Mouse (Mus musculus): Measurements from ENCODE around the gene Cfd. TPM values are rescaled to one million over a fixed set of nuclear protein-coding genes. Genes with fewer than 3 reads are reported as not detected.

Gene Cfd
- polyA plus RNA-seq, 1 experiment from 2014 or later = not detected

GRCm38 (mm10) chr10:79866601-79867000, 24.1 kb upstream of the Cfd start:
- 78% methylated on average over 11 of the region's 11 CpGs for whole genome bisulfite sequencing
- H3K4me3 ChIP-seq (ENCODE audit: low read length) = no peak overlapping the region
- H3K4me2 ChIP-seq (replicated peaks; ENCODE audit: low read depth, low read length) = no peak overlapping the region
- H3K9ac ChIP-seq (replicated peaks; ENCODE audit: low read length) = no peak overlapping the region
- peaks cover 12% of the 10 kb centered on the region; the same call in 1 of the 2 replicates for H3K4me1 ChIP-seq (ENCODE audit: insufficient read depth, low read length)
- no peaks in the 10 kb centered on the region for H3K9me3 ChIP-seq (ENCODE audit: low read length)
- no peaks in the 10 kb centered on the region for H3K27me3 ChIP-seq (ENCODE audit: insufficient read depth, low read length)
- peaks cover 45% of the 10 kb centered on the region for H3K36me3 ChIP-seq (ENCODE audit: insufficient read depth, low read length)
- ATAC-seq (ENCODE audit: low FRiP score, low TSS enrichment) = no peak
- no peak overlapping the region for H3K27ac ChIP-seq (ENCODE audit: low read length)

- H3K36me3 ChIP-seq (ENCODE audit: insufficient read depth, low read length) = peaks cover 7% of the 10 kb centered on the region
- 94% methylated on average over 8 of the region's 8 CpGs for WGBS
- H3K4me1 ChIP-seq (ENCODE audit: insufficient read depth, low read length) = peaks cover 20% of the 10 kb centered on the region
- H3K27me3 ChIP-seq (ENCODE audit: insufficient read depth, low read length) = no peaks in the 10 kb centered on the region
- ATAC-seq (ENCODE audit: low FRiP score, low TSS enrichment) = no peak
- no peak overlapping the region for H3K27ac ChIP-seq (ENCODE audit: low read length)
- no peaks in the 10 kb centered on the region for H3K9me3 ChIP-seq (ENCODE audit: low read length)
- H3K4me2 ChIP-seq (replicated peaks; ENCODE audit: low read depth, low read length) = no peak overlapping the region
- H3K9ac ChIP-seq (replicated peaks; ENCODE audit: low read length) = no peak overlapping the region
- no peak overlapping the region for H3K4me3 ChIP-seq (ENCODE audit: low read length)
These were observed 18.8 kb upstream of the Cfd start for GRCm38 (mm10) chr10:79871845-79872244.

- H3K27ac ChIP-seq (ENCODE audit: low read length) = 0 out of 2 replicates have a peak overlapping the region, but pooled peaks have one; percentile 29
- H3K4me2 ChIP-seq (replicated peaks; ENCODE audit: low read depth, low read length) = peak overlapping the region; percentile 97
- peak overlapping the region; percentile 78 for H3K4me3 ChIP-seq (ENCODE audit: low read length)
These were observed 17.8 kb upstream of the Cfd start for GRCm38 (mm10) chr10:79872862-79873261.

GRCm38 (mm10) chr10:79873313-79873712, 17.3 kb upstream of the Cfd start:
- whole genome bisulfite sequencing = 7% methylated on average over 6 of the region's 6 CpGs
- no peaks in the 10 kb centered on the region for H3K9me3 ChIP-seq (ENCODE audit: low read length)
- H3K27ac ChIP-seq (ENCODE audit: low read length) = peak overlapping the region; percentile 29; the same call in 1 of the 2 replicates
- ATAC-seq (ENCODE audit: low FRiP score, low TSS enrichment) = no peak
- peaks cover 6% of the 10 kb centered on the region for H3K36me3 ChIP-seq (ENCODE audit: insufficient read depth, low read length)
- H3K4me3 ChIP-seq (ENCODE audit: low read length) = peak overlapping the region; percentile 78
- peak overlapping the region; percentile 97 for H3K4me2 ChIP-seq (replicated peaks; ENCODE audit: low read depth, low read length)
- no peaks in the 10 kb centered on the region for H3K27me3 ChIP-seq (ENCODE audit: insufficient read depth, low read length)
- H3K4me1 ChIP-seq (ENCODE audit: insufficient read depth, low read length) = peaks cover 32% of the 10 kb centered on the region
- peak overlapping the region; percentile 92 for H3K9ac ChIP-seq (replicated peaks; ENCODE audit: low read length)

More at GRCm38 (mm10) chr10:79872862-79873261, 17.8 kb upstream of the Cfd start:
- Histone ChIP-seq H3K9me3 (ENCODE audit: low read length) (no peaks in the 10 kb centered on the region), H3K27me3 (ENCODE audit: insufficient read depth, low read length) (no peaks in the 10 kb centered on the region), H3K4me1 (ENCODE audit: insufficient read depth, low read length) (peaks cover 29% of the 10 kb centered on the region), H3K9ac (replicated peaks; ENCODE audit: low read length) (peak overlapping the region; percentile 92; the same call in 1 of the 2 replicates), H3K36me3 (ENCODE audit: insufficient read depth, low read length) (peaks cover 6% of the 10 kb centered on the region)
- no peak for ATAC-seq (ENCODE audit: low FRiP score, low TSS enrichment)
- WGBS = 54% methylated on average over 3 of the region's 3 CpGs

- 1% methylated on average over 26 of the region's 26 CpGs for WGBS
- Histone ChIP-seq H3K4me2 (replicated peaks; ENCODE audit: low read depth, low read length) (peak overlapping the region; percentile 97), H3K4me1 (ENCODE audit: insufficient read depth, low read length) (peaks cover 32% of the 10 kb centered on the region), H3K9ac (replicated peaks; ENCODE audit: low read length) (peak overlapping the region; percentile 92), H3K4me3 (ENCODE audit: low read length) (peak overlapping the region; percentile 78), H3K27me3 (ENCODE audit: insufficient read depth, low read length) (no peaks in the 10 kb centered on the region), H3K9me3 (ENCODE audit: low read length) (no peaks in the 10 kb centered on the region), H3K27ac (ENCODE audit: low read length) (peak overlapping the region; percentile 66; the same call in 1 of the 2 replicates), H3K36me3 (ENCODE audit: insufficient read depth, low read length) (peaks cover 6% of the 10 kb centered on the region)
- peak; percentile 16; the same call in 1 of the 2 replicates for ATAC-seq (ENCODE audit: low FRiP score, low TSS enrichment)
These were observed 16.9 kb upstream of the Cfd start for GRCm38 (mm10) chr10:79873715-79874289.

- peak within 1 kb of the TSS; percentile 66; the same call in 1 of the 2 replicates for H3K27ac ChIP-seq (ENCODE audit: low read length)
These were observed 16.3 kb upstream of the Cfd start, which contains the start of the genes Prtn3 and Plppr3 for GRCm38 (mm10) chr10:79874290-79874862. Prtn3 (plus strand) TSS chr10:79874476. Plppr3 (minus strand) TSS chr10:79874634.

GRCm38 (mm10) chr10:79877174-79877573, 13.5 kb upstream of the Cfd start:
- no peak overlapping the region for H3K4me3 ChIP-seq (ENCODE audit: low read length)
- no peak overlapping the region for H3K9ac ChIP-seq (replicated peaks; ENCODE audit: low read length)
- no peak overlapping the region for H3K4me2 ChIP-seq (replicated peaks; ENCODE audit: low read depth, low read length)
- no peak overlapping the region for H3K27ac ChIP-seq (ENCODE audit: low read length)
- no peaks in the 10 kb centered on the region for H3K9me3 ChIP-seq (ENCODE audit: low read length)
- no peak for ATAC-seq (ENCODE audit: low FRiP score, low TSS enrichment)
- WGBS = 65% methylated on average over 1 of the region's 1 CpGs
- no peaks in the 10 kb centered on the region for H3K27me3 ChIP-seq (ENCODE audit: insufficient read depth, low read length)
- H3K4me1 ChIP-seq (ENCODE audit: insufficient read depth, low read length) = peaks cover 59% of the 10 kb centered on the region
- H3K36me3 ChIP-seq (ENCODE audit: insufficient read depth, low read length) = no peaks in the 10 kb centered on the region

More at GRCm38 (mm10) chr10:79874290-79874862, 16.3 kb upstream of the Cfd start, which contains the start of the genes Prtn3 and Plppr3:
- H3K4me2 ChIP-seq (replicated peaks; ENCODE audit: low read depth, low read length) = peak within 1 kb of the TSS; percentile 97
- ATAC-seq (ENCODE audit: low FRiP score, low TSS enrichment) = peak; percentile 80
- H3K4me3 ChIP-seq (ENCODE audit: low read length) = peak within 1 kb of the TSS; percentile 78
- WGBS = under 1% methylated on average over 47 of the region's 57 CpGs
- peaks cover 6% of the 10 kb centered on the region for H3K36me3 ChIP-seq (ENCODE audit: insufficient read depth, low read length)
- H3K27me3 ChIP-seq (ENCODE audit: insufficient read depth, low read length) = no peaks in the 10 kb centered on the region
- H3K9me3 ChIP-seq (ENCODE audit: low read length) = no peaks in the 10 kb centered on the region
- H3K4me1 ChIP-seq (ENCODE audit: insufficient read depth, low read length) = peaks cover 33% of the 10 kb centered on the region
- peak within 1 kb of the TSS; percentile 92 for H3K9ac ChIP-seq (replicated peaks; ENCODE audit: low read length)

GRCm38 (mm10) chr10:79877757-79878156, 12.9 kb upstream of the Cfd start:
- H3K9me3 ChIP-seq (ENCODE audit: low read length) = no peaks in the 10 kb centered on the region
- 52% methylated on average over 12 of the region's 12 CpGs for WGBS
- no peak for ATAC-seq (ENCODE audit: low FRiP score, low TSS enrichment)
- H3K4me3 ChIP-seq (ENCODE audit: low read length) = no peak overlapping the region
- H3K9ac ChIP-seq (replicated peaks; ENCODE audit: low read length) = no peak overlapping the region
- H3K4me1 ChIP-seq (ENCODE audit: insufficient read depth, low read length) = peaks cover 61% of the 10 kb centered on the region
- no peak overlapping the region for H3K4me2 ChIP-seq (replicated peaks; ENCODE audit: low read depth, low read length)
- H3K27me3 ChIP-seq (ENCODE audit: insufficient read depth, low read length) = no peaks in the 10 kb centered on the region
- H3K27ac ChIP-seq (ENCODE audit: low read length) = no peak overlapping the region
- H3K36me3 ChIP-seq (ENCODE audit: insufficient read depth, low read length) = no peaks in the 10 kb centered on the region

- no peaks in the 10 kb centered on the region for H3K27me3 ChIP-seq (ENCODE audit: insufficient read depth, low read length)
- H3K36me3 ChIP-seq (ENCODE audit: insufficient read depth, low read length) = no peaks in the 10 kb centered on the region
- no peak overlapping the region for H3K9ac ChIP-seq (replicated peaks; ENCODE audit: low read length)
- H3K4me3 ChIP-seq (ENCODE audit: low read length) = no peak overlapping the region
- 25% methylated on average over 3 of the region's 3 CpGs for WGBS
- no peak overlapping the region; the same call in 1 of the 2 replicates for H3K4me2 ChIP-seq (replicated peaks; ENCODE audit: low read depth, low read length)
- ATAC-seq (ENCODE audit: low FRiP score, low TSS enrichment) = peak; percentile 50
- H3K4me1 ChIP-seq (ENCODE audit: insufficient read depth, low read length) = peaks cover 60% of the 10 kb centered on the region
- H3K27ac ChIP-seq (ENCODE audit: low read length) = peak overlapping the region; percentile 62
- H3K9me3 ChIP-seq (ENCODE audit: low read length) = no peaks in the 10 kb centered on the region
These were observed 11.1 kb upstream of the Cfd start for GRCm38 (mm10) chr10:79879527-79879926.

GRCm38 (mm10) chr10:79880721-79881120, 9.9 kb upstream of the Cfd start:
- WGBS = 22% methylated on average over 9 of the region's 9 CpGs
- ATAC-seq (ENCODE audit: low FRiP score, low TSS enrichment) = no peak

More at GRCm38 (mm10) chr10:79880721-79881120, 9.9 kb upstream of the Cfd start:
- Histone ChIP-seq H3K9me3 (ENCODE audit: low read length) (no peaks in the 10 kb centered on the region), H3K4me1 (ENCODE audit: insufficient read depth, low read length) (peaks cover 53% of the 10 kb centered on the region), H3K4me3 (ENCODE audit: low read length) (no peak overlapping the region), H3K27me3 (ENCODE audit: insufficient read depth, low read length) (no peaks in the 10 kb centered on the region), H3K36me3 (ENCODE audit: insufficient read depth, low read length) (no peaks in the 10 kb centered on the region), H3K27ac (ENCODE audit: low read length) (no peak overlapping the region), H3K9ac (replicated peaks; ENCODE audit: low read length) (no peak overlapping the region), H3K4me2 (replicated peaks; ENCODE audit: low read depth, low read length) (peak overlapping the region; percentile 16)

Data from kidney, embryonic 16.5 days (tissue).